Mouse (Mus musculus) CH12.LX (cell line): ENCODE measurements around the gene Ccdc169. TPM values are rescaled to one million over a fixed set of nuclear protein-coding genes. Genes with fewer than 3 reads are reported as not detected.

Experiments used
- DNase-seq: peaks from one replicate; pipeline ENCODE4 v3.0.0-alpha.2; 2013; ENCODE audit errors: extremely low read depth
- H3K27ac ChIP-seq: 2 replicates; pipeline ENCODE4 v1.5.1; 2012; ENCODE audit warnings: low read depth, mild to moderate bottlenecking, control low read depth, moderate library complexity; ENCODE audit not compliant: insufficient read depth
- H3K27me3 ChIP-seq: replicated peaks from 2 replicates; pipeline ENCODE3; 2012; ENCODE audit warnings: inconsistent platforms
- H3K36me3 ChIP-seq, 2 experiments: replicated peaks in 1 of 2; 2 replicates each; pipeline versions ENCODE3 to v1.6.1; 2012; ENCODE audit warnings: inconsistent platforms in 1 of 2, low read length in 1 of 2, mild to moderate bottlenecking in 1 of 2, mixed read lengths in 1 of 2, moderate library complexity in 1 of 2; ENCODE audit not compliant: control insufficient read depth in 1 of 2, insufficient read depth in 1 of 2
- H3K4me1 ChIP-seq, 2 experiments: 2 replicates each; pipeline ENCODE4 v1.6.1; 2012; ENCODE audit warnings: inconsistent platforms in 1 of 2, moderate library complexity in 1 of 2; ENCODE audit not compliant: insufficient read depth in 2 of 2, control insufficient read depth in 1 of 2
- H3K4me2 ChIP-seq: 2 replicates; pipeline ENCODE4 v1.6.1; 2012; ENCODE audit warnings: low read depth, mild to moderate bottlenecking, control low read depth; ENCODE audit not compliant: poor library complexity, insufficient read depth, severe bottlenecking
- H3K4me3 ChIP-seq, 3 experiments: fragments of 150-350 bp in 1 of 3; sonication (generic) in 1 of 3; replicated peaks in 1 of 3; 2 replicates each; pipeline versions ENCODE3 to v1.5.1; 2011 to 2012; ENCODE audit warnings: low read depth in 2 of 3, low read length in 2 of 3, mild to moderate bottlenecking in 2 of 3, moderate library complexity in 2 of 3, control low read depth in 1 of 3, improper control_type of control experiment in 1 of 3, inconsistent platforms in 1 of 3, mixed read lengths in 1 of 3; ENCODE audit not compliant: poor library complexity in 1 of 3
- H3K79me2 ChIP-seq: replicated peaks from 2 replicates; pipeline ENCODE4 v1.6.1; 2012; ENCODE audit warnings: mild to moderate bottlenecking, moderate library complexity; ENCODE audit not compliant: control insufficient read depth, poor library complexity, insufficient read depth, severe bottlenecking; ENCODE audit errors: extremely low read depth
- H3K9ac ChIP-seq: 2 replicates; pipeline ENCODE4 v1.6.1; 2012; ENCODE audit warnings: low read depth, mild to moderate bottlenecking, control low read depth, moderate library complexity; ENCODE audit not compliant: insufficient read depth
- H3K9me3 ChIP-seq: replicated peaks from 2 replicates; pipeline ENCODE3; 2012; ENCODE audit warnings: low read length, inconsistent platforms, mixed read lengths
- BHLHE40 ChIP-seq: IDR thresholded peaks from 2 replicates; pipeline ENCODE4 v1.6.1; 2011; ENCODE audit warnings: mild to moderate bottlenecking, low read depth, low read length, improper control_type of control experiment
- E2F4 ChIP-seq: IDR thresholded peaks from 2 replicates; pipeline ENCODE4 v1.6.1; 2011; ENCODE audit warnings: low read depth, low read length, improper control_type of control experiment; ENCODE audit not compliant: insufficient replicate concordance
- ETS1 ChIP-seq: conservative IDR thresholded peaks from 2 replicates; pipeline ENCODE4 v1.6.1; 2012; ENCODE audit warnings: low read depth, mild to moderate bottlenecking, inconsistent platforms, low read length, improper control_type of control experiment, moderate library complexity
- HCFC1 ChIP-seq: IDR thresholded peaks from 2 replicates; pipeline ENCODE4 v1.6.1; 2012; ENCODE audit warnings: low read depth, mild to moderate bottlenecking, inconsistent platforms, low read length, improper control_type of control experiment
- JUN ChIP-seq: IDR thresholded peaks from 2 replicates; pipeline ENCODE4 v1.6.1; 2011; ENCODE audit warnings: low read depth, mild to moderate bottlenecking, low read length, improper control_type of control experiment, moderate library complexity; ENCODE audit not compliant: insufficient read depth
- JUND ChIP-seq: conservative IDR thresholded peaks from 2 replicates; pipeline ENCODE4 v1.6.1; 2011; ENCODE audit warnings: low read depth, low read length, improper control_type of control experiment
- KAT2A ChIP-seq: IDR thresholded peaks from 2 replicates; pipeline ENCODE4 v1.6.1; 2012; ENCODE audit warnings: low read length, improper control_type of control experiment, inconsistent platforms; ENCODE audit not compliant: insufficient replicate concordance
- MEF2A ChIP-seq: IDR thresholded peaks from 2 replicates; pipeline ENCODE4 v1.6.1; 2014; ENCODE audit warnings: low read depth, mild to moderate bottlenecking, inconsistent platforms, low read length, improper control_type of control experiment, borderline replicate concordance
- PAX5 ChIP-seq: IDR thresholded peaks from 2 replicates; pipeline ENCODE4 v1.6.1; 2012; ENCODE audit warnings: low read length, inconsistent platforms, mixed read lengths
- POLR2AphosphoS2 ChIP-seq: IDR thresholded peaks from 2 replicates; pipeline ENCODE4 v1.6.1; 2011; ENCODE audit warnings: low read depth, low read length, improper control_type of control experiment
- RAD21 ChIP-seq: IDR thresholded peaks from 2 replicates; pipeline ENCODE4 v1.6.1; 2011; ENCODE audit warnings: low read depth, mild to moderate bottlenecking, low read length, improper control_type of control experiment, moderate library complexity
- SIN3A ChIP-seq: IDR thresholded peaks from 2 replicates; pipeline ENCODE4 v1.6.1; 2012; ENCODE audit warnings: low read length, improper control_type of control experiment, inconsistent platforms
- SMC3 ChIP-seq: IDR thresholded peaks from 2 replicates; pipeline ENCODE4 v1.6.1; 2011; ENCODE audit warnings: low read depth, low read length, improper control_type of control experiment
- TBP ChIP-seq: conservative IDR thresholded peaks from 2 replicates; pipeline ENCODE4 v1.6.1; 2011; ENCODE audit warnings: low read depth, low read length, improper control_type of control experiment
- USF1 ChIP-seq: IDR thresholded peaks from 2 replicates; pipeline ENCODE4 v1.6.1; 2014; ENCODE audit warnings: low read depth, mild to moderate bottlenecking, inconsistent platforms, low read length, improper control_type of control experiment
- USF2 ChIP-seq: conservative IDR thresholded peaks from 2 replicates; pipeline ENCODE4 v1.6.1; 2011; ENCODE audit warnings: low read depth, low read length, improper control_type of control experiment
- ZKSCAN1 ChIP-seq: IDR thresholded peaks from 2 replicates; pipeline ENCODE4 v1.6.1; 2012; ENCODE audit warnings: low read depth, inconsistent platforms, low read length, improper control_type of control experiment, borderline replicate concordance
- ZNF384 ChIP-seq: IDR thresholded peaks from 2 replicates; pipeline ENCODE4 v1.6.1; 2012; ENCODE audit warnings: low read depth, low read length, improper control_type of control experiment, inconsistent platforms
- dilution Hi-C: fragments of 300-500 bp; cut with MboI; formaldehyde crosslinking; loops from 2 replicates; pipeline ENCODE4 v1.14.3; 2020; ENCODE audit warnings: low sequenced_read_pairs; ENCODE audit not compliant: extremely low pct_unique_long_range_greater_than_20kb, extremely low pct_ligation_motif_present
- in situ Hi-C: fragments of 300-500 bp; cut with MboI; formaldehyde crosslinking; loops from 3 replicates; pipeline ENCODE4 v1.14.3; 2019; ENCODE audit warnings: low sequenced_read_pairs, low pct_ligation_motif_present, low pct_unique_long_range_greater_than_20kb, mixed read lengths
- polyA plus RNA-seq: library from polyadenylated mRNA; unstranded; fragments of >175 nt; gene quantifications from 2 replicates; pipeline ENCODE4 v1.2.1, GENCODE M21; 2012; ENCODE audit warnings: low read depth; ENCODE audit not compliant: insufficient read length
- total RNA-seq, 2 experiments: library from RNA; depleted of rRNA; stranded (reverse); fragments of 300-350 nt in 1 of 2; fragments of >200 nt in 1 of 2; gene quantifications; 2 replicates each; pipeline ENCODE4 v1.2.3; 2012 to 2014

The Ccdc169 gene
- total and polyA plus RNA-seq, 3 experiments = 0.08 to 0.10 TPM; not detected in 1

- Histone ChIP-seq H3K27me3 (no peaks in the 10 kb centered on the region), H3K27ac (no peak overlapping the region), H3K4me1 (no peaks in the 10 kb centered on the region), H3K36me3 (no peaks in the 10 kb centered on the region), H3K9ac (no peak overlapping the region), H3K79me2 (no peaks in the 10 kb centered on the region), H3K4me2 (no peak overlapping the region)
- in situ Hi-C loops (no loop called here), dilution Hi-C loops (no loop called here)
- DNase-seq = no peak
- no peak for TF ChIP-seq KAT2A
- TF ChIP-seq USF2 = no peak
- no peak for TF ChIP-seq SIN3A
- TF ChIP-seq, all 38 proteins: peak for 0
- Histone ChIP-seq H3K4me3 (no peak overlapping the region), H3K9me3 (peaks cover 69% of the 10 kb centered on the region)
Measured at GRCm38 (mm10) chr3:55212254-55212653, 75.1 kb downstream of the Ccdc169 start.

- no peak overlapping the region for H3K4me2 ChIP-seq
- dilution Hi-C loops = no loop called here
Measured at GRCm38 (mm10) chr3:55213785-55214184, 76.6 kb downstream of the Ccdc169 start.

GRCm38 (mm10) chr3:55214413-55214812, 77.3 kb downstream of the Ccdc169 start:
- no peaks in the 10 kb centered on the region for H3K36me3 ChIP-seq
- H3K27me3 ChIP-seq = no peaks in the 10 kb centered on the region
- H3K9me3 ChIP-seq = peaks cover 55% of the 10 kb centered on the region
- H3K27ac ChIP-seq = no peak overlapping the region
- H3K4me3 ChIP-seq = no peak overlapping the region
- no peaks in the 10 kb centered on the region for H3K79me2 ChIP-seq
- H3K4me1 ChIP-seq = no peaks in the 10 kb centered on the region
- no peak for DNase-seq
- H3K9ac ChIP-seq = no peak overlapping the region
- in situ Hi-C loops (no loop called here), dilution Hi-C loops (no loop called here)
- no peak overlapping the region for H3K4me2 ChIP-seq
- TF ChIP-seq USF2 (no peak), PAX5 (no peak)
- TF ChIP-seq, all 38 proteins: peak for 0

More at GRCm38 (mm10) chr3:55213785-55214184, 76.6 kb downstream of the Ccdc169 start:
- TF ChIP-seq MEF2A (no peak), USF1 (no peak), ETS1 (no peak), E2F4 (no peak), JUN (no peak), ZNF384 (no peak), POLR2AphosphoS2 (no peak), ZKSCAN1 (no peak), HCFC1 (no peak), TBP (no peak), RAD21 (no peak), BHLHE40 (no peak), SMC3 (no peak), JUND (no peak)
- Histone ChIP-seq H3K79me2 (no peaks in the 10 kb centered on the region), H3K4me3 (no peak overlapping the region), H3K36me3 (no peaks in the 10 kb centered on the region), H3K27me3 (no peaks in the 10 kb centered on the region), H3K9ac (no peak overlapping the region), H3K27ac (no peak overlapping the region), H3K4me1 (no peaks in the 10 kb centered on the region), H3K9me3 (peaks cover 61% of the 10 kb centered on the region)
- in situ Hi-C loops = no loop called here
- no peak for DNase-seq
